Mouse (Mus musculus) heart, embryonic 14.5 days (tissue): ENCODE data around the gene Clcnka. TPM values are rescaled to one million over a fixed set of nuclear protein-coding genes. Genes with fewer than 3 reads are reported as not detected.

Source experiments
- microRNA-seq: library from miRNA; unstranded; fragments of <30 nt; microRNA quantifications from one replicate; pipeline ENCODE4, GENCODE M21; 2016
- polyA plus RNA-seq: library from polyadenylated mRNA; unstranded; fragments of >200 nt; fragmentation: Nextera tagmentation; extraction: Ambion mirVana; gene quantifications from 2 replicates; pipeline ENCODE4 v1.2.1, GENCODE M21; 2014

Gene Clcnka
- polyA plus RNA-seq, 1 experiment from 2014 or later: not detected

Small RNAs within 50 kb of the gene (microRNA-seq; reads per million reads assigned to microRNA genes)
- gene Gm25690: not detected

Other genes with a start within 250 kb of the Clcnka start
- 1.5 and 1.7 TPM in 2 replicates for gene Rsg1, start 184.8 kb downstream of the Clcnka start, polyA plus RNA-seq
- 1.1 and 2.6 TPM in 2 replicates for gene Arhgef19, start 159.2 kb downstream of the Clcnka start, polyA plus RNA-seq
- gene Epha2, start 97.5 kb downstream of the Clcnka start, polyA plus RNA-seq: 1.9 TPM in 2 replicates
- 0.88 and 0.92 TPM in 2 replicates for gene Fam131c, start 30.5 kb downstream of the Clcnka start, polyA plus RNA-seq
- 0.26 and 1.1 TPM in 2 replicates for gene Clcnkb, start 17.3 kb upstream of the Clcnka start, polyA plus RNA-seq
- gene Hspb7, start 22.1 kb upstream of the Clcnka start, polyA plus RNA-seq: 172 and 266 TPM in 2 replicates
- not detected in 2 replicates for gene Srarp, start 37.4 kb upstream of the Clcnka start, polyA plus RNA-seq
- gene Zbtb17, start 45.9 kb upstream of the Clcnka start, polyA plus RNA-seq: 16.2 and 18.8 TPM in 2 replicates
- gene Spen, start 139.9 kb upstream of the Clcnka start, polyA plus RNA-seq: 9.6 and 10.7 TPM in 2 replicates
- 45.2 and 45.7 TPM in 2 replicates for gene Fblim1, start 207.4 kb upstream of the Clcnka start, polyA plus RNA-seq
- 0.19 and 0.43 TPM in 2 replicates for gene Tmem82, start 219.9 kb upstream of the Clcnka start, polyA plus RNA-seq
- 0.09 and 0.19 TPM in 2 replicates for gene Slc25a34, start 225.1 kb upstream of the Clcnka start, polyA plus RNA-seq